Mouse (Mus musculus): ENCODE measurements around the gene Syne4.

The Syne4 gene

GRCm38 (mm10) chr7:30291215-30292131 is 23.1 kb upstream of the Syne4 start, which contains the start of gene Clip3:
Gene Clip3 (plus strand): TSS chr7:30291728.
- H3K9me3 ChIP-seq (ENCODE audit: low read length), result no peaks in the 10 kb centered on the region
- H3K4me1 ChIP-seq (replicated peaks; ENCODE audit: low read depth, low read length), result peaks cover 58% of the 10 kb centered on the region
- peak within 1 kb of the TSS; percentile 83 for H3K4me3 ChIP-seq (replicated peaks; ENCODE audit: low read length)
- no peak for TF ChIP-seq NANOG (IDR thresholded peaks at IDR 0.05; ENCODE audit: borderline replicate concordance, low read length)
- no peak for TF ChIP-seq CTCF (conservative IDR thresholded peaks at IDR 0.05; ENCODE audit: low read length)
- TF ChIP-seq POU5F1 (IDR thresholded peaks at IDR 0.05; ENCODE audit: borderline replicate concordance, low read length), result no peak
- no peaks in the 10 kb centered on the region for H3K27me3 ChIP-seq (ENCODE audit: insufficient read depth, low read length)
- no peaks in the 10 kb centered on the region for H3K36me3 ChIP-seq (ENCODE audit: insufficient read depth, low read length)

- H3K4me3 ChIP-seq (replicated peaks; ENCODE audit: low read length), result no peak overlapping the region
- H3K36me3 ChIP-seq (ENCODE audit: insufficient read depth, low read length), result 0 out of 2 replicates have a peak, but pooled peaks cover 4% of the 10 kb centered on the region
- H3K9me3 ChIP-seq (ENCODE audit: low read length), result no peaks in the 10 kb centered on the region
- TF ChIP-seq CTCF (conservative IDR thresholded peaks at IDR 0.05; ENCODE audit: low read length), result no peak
- no peak for TF ChIP-seq NANOG (IDR thresholded peaks at IDR 0.05; ENCODE audit: borderline replicate concordance, low read length)
- no peak for TF ChIP-seq POU5F1 (IDR thresholded peaks at IDR 0.05; ENCODE audit: borderline replicate concordance, low read length)
- H3K27me3 ChIP-seq (ENCODE audit: insufficient read depth, low read length), result no peaks in the 10 kb centered on the region
- peaks cover 57% of the 10 kb centered on the region for H3K4me1 ChIP-seq (replicated peaks; ENCODE audit: low read depth, low read length)
These were observed 20.8 kb upstream of the Syne4 start for GRCm38 (mm10) chr7:30293795-30294194.

- Histone ChIP-seq H3K36me3 (ENCODE audit: insufficient read depth, low read length) (0 out of 2 replicates have a peak, but pooled peaks cover 4% of the 10 kb centered on the region), H3K27me3 (ENCODE audit: insufficient read depth, low read length) (no peaks in the 10 kb centered on the region), H3K9me3 (ENCODE audit: low read length) (no peaks in the 10 kb centered on the region), H3K4me1 (replicated peaks; ENCODE audit: low read depth, low read length) (peaks cover 56% of the 10 kb centered on the region), H3K4me3 (replicated peaks; ENCODE audit: low read length) (no peak overlapping the region)
- TF ChIP-seq POU5F1 (IDR thresholded peaks at IDR 0.05; ENCODE audit: borderline replicate concordance, low read length) (no peak), NANOG (IDR thresholded peaks at IDR 0.05; ENCODE audit: borderline replicate concordance, low read length) (no peak), CTCF (conservative IDR thresholded peaks at IDR 0.05; ENCODE audit: low read length) (no peak)
These were observed 20.3 kb upstream of the Syne4 start for GRCm38 (mm10) chr7:30294296-30294695.

GRCm38 (mm10) chr7:30295103-30295502 is 19.5 kb upstream of the Syne4 start:
- no peak for TF ChIP-seq POU5F1 (IDR thresholded peaks at IDR 0.05; ENCODE audit: borderline replicate concordance, low read length)
- Histone ChIP-seq H3K27me3 (ENCODE audit: insufficient read depth, low read length) (no peaks in the 10 kb centered on the region), H3K9me3 (ENCODE audit: low read length) (no peaks in the 10 kb centered on the region), H3K36me3 (ENCODE audit: insufficient read depth, low read length) (0 out of 2 replicates have a peak, but pooled peaks cover 4% of the 10 kb centered on the region), H3K4me1 (replicated peaks; ENCODE audit: low read depth, low read length) (peaks cover 56% of the 10 kb centered on the region), H3K4me3 (replicated peaks; ENCODE audit: low read length) (no peak overlapping the region)

GRCm38 (mm10) chr7:30296816-30297215 is 17.8 kb upstream of the Syne4 start:
- H3K27me3 ChIP-seq (ENCODE audit: insufficient read depth, low read length), result no peaks in the 10 kb centered on the region
- no peaks in the 10 kb centered on the region for H3K9me3 ChIP-seq (ENCODE audit: low read length)
- TF ChIP-seq NANOG (IDR thresholded peaks at IDR 0.05; ENCODE audit: borderline replicate concordance, low read length), result no peak
- no peak for TF ChIP-seq POU5F1 (IDR thresholded peaks at IDR 0.05; ENCODE audit: borderline replicate concordance, low read length)
- TF ChIP-seq CTCF (conservative IDR thresholded peaks at IDR 0.05; ENCODE audit: low read length), result no peak
- H3K4me3 ChIP-seq (replicated peaks; ENCODE audit: low read length), result 0 out of 2 replicates have a peak overlapping the region, but pooled peaks have one; percentile 23
- H3K4me1 ChIP-seq (replicated peaks; ENCODE audit: low read depth, low read length), result peaks cover 48% of the 10 kb centered on the region
- H3K36me3 ChIP-seq (ENCODE audit: insufficient read depth, low read length), result 0 out of 2 replicates have a peak, but pooled peaks cover 6% of the 10 kb centered on the region

DNA sequence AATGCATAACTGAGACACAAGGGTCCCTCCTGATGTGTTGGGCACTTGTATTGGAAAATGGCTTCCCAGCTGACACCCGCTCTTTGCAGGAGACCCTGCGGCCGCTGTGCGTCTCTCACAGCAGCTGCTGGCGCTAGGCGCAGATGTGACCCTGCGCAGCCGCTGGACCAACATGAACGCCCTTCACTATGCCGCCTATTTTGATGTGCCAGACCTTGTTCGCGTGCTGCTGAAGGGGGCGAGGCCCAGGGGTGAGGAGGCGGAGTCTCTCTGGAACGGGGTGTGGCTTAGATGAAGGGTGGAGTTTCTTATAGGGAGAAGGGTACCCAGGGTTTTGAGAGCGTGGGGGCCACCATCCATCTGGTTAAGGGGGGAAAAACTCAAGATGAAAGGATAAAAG is 17.3 kb upstream of the Syne4 start:
- H3K4me1 ChIP-seq (replicated peaks; ENCODE audit: low read depth, low read length), result peaks cover 43% of the 10 kb centered on the region
- TF ChIP-seq CTCF (conservative IDR thresholded peaks at IDR 0.05; ENCODE audit: low read length) (no peak), NANOG (IDR thresholded peaks at IDR 0.05; ENCODE audit: borderline replicate concordance, low read length) (no peak), POU5F1 (IDR thresholded peaks at IDR 0.05; ENCODE audit: borderline replicate concordance, low read length) (no peak)
- H3K36me3 ChIP-seq (ENCODE audit: insufficient read depth, low read length), result peaks cover 7% of the 10 kb centered on the region; the same call in 1 of the 2 replicates

DNA sequence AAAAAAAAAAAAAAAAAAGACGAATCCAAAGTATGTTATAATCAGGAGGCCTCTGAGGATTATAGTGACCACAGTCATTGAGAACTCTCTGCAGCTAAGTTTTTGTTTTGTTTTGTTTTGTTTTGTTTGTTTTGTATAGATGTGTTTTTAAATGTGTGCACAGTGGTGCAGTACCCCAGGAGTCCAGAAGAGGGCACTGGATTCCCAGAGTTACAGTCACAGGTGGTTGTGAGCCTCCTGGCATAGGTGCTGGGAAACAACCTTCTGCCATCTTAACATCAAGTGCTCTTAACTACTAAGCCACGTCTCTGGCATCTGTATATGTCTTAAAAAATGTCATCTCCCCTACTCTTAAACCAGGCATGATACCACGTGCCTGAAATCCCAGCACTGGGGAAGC is 13.7 kb upstream of the Syne4 start:
- H3K9me3 ChIP-seq (ENCODE audit: low read length), result no peaks in the 10 kb centered on the region
- H3K4me3 ChIP-seq (replicated peaks; ENCODE audit: low read length), result no peak overlapping the region
- no peaks in the 10 kb centered on the region for H3K27me3 ChIP-seq (ENCODE audit: insufficient read depth, low read length)
- TF ChIP-seq CTCF (conservative IDR thresholded peaks at IDR 0.05; ENCODE audit: low read length), result peak; percentile 95
- no peak for TF ChIP-seq POU5F1 (IDR thresholded peaks at IDR 0.05; ENCODE audit: borderline replicate concordance, low read length)
- H3K36me3 ChIP-seq (ENCODE audit: insufficient read depth, low read length), result peaks cover 23% of the 10 kb centered on the region
- H3K4me1 ChIP-seq (replicated peaks; ENCODE audit: low read depth, low read length), result peaks cover 40% of the 10 kb centered on the region

More for the DNA sequence above, 17.3 kb upstream of the Syne4 start:
- 0 out of 2 replicates have a peak overlapping the region, but pooled peaks have one; percentile 23 for H3K4me3 ChIP-seq (replicated peaks; ENCODE audit: low read length)
- no peaks in the 10 kb centered on the region for H3K27me3 ChIP-seq (ENCODE audit: insufficient read depth, low read length)
- H3K9me3 ChIP-seq (ENCODE audit: low read length), result no peaks in the 10 kb centered on the region

DNA sequence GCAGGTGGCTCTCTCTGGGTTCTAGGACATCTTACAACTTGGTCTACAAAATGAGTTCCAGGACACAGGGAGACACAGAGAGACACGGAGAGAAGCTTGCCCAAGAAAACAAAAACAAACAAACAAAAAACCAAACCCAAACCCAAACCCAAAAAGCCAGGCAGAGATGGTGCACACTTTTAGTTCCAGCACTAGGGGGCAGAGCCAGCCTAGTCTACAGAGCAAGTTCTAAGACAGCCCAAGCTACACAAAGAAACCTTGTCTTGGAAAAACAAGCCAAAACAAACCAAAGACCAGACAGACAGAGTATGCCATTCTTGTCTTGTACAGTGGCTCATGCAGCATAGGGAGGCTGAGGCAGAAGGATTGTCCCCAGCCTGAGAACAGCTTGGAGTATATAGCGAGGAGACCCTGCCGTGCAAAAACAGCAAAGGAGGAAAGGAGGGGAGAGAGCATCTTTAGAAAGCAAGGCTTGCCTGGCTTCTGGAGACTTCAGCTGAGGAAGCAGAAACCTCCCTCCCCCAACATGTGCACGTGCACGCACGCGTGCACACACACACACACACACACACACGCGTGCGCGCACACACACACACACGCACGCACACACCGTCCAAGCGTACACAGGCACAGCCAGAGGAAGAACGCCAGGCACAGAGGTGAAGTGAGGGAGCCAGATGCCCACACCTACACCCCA is 8.4 kb upstream of the Syne4 start:
- TF ChIP-seq CTCF (conservative IDR thresholded peaks at IDR 0.05; ENCODE audit: low read length) (peak; percentile 59), NANOG (IDR thresholded peaks at IDR 0.05; ENCODE audit: borderline replicate concordance, low read length) (no peak)

More for the DNA sequence above, 8.4 kb upstream of the Syne4 start:
- Histone ChIP-seq H3K4me3 (replicated peaks; ENCODE audit: low read length) (no peak overlapping the region), H3K4me1 (replicated peaks; ENCODE audit: low read depth, low read length) (peaks cover 42% of the 10 kb centered on the region), H3K9me3 (ENCODE audit: low read length) (no peaks in the 10 kb centered on the region), H3K27me3 (ENCODE audit: insufficient read depth, low read length) (no peaks in the 10 kb centered on the region), H3K36me3 (ENCODE audit: insufficient read depth, low read length) (peaks cover 40% of the 10 kb centered on the region)

Measured in E14TG2a.4 (cell line).